Mouse (Mus musculus): Measurements from ENCODE around the gene Tsr3. TPM values are rescaled to one million over a fixed set of nuclear protein-coding genes. Genes with fewer than 3 reads are reported as not detected.
A peak's percentile ranks its signal among the peaks of the same experiment; 100 is the strongest.

Tsr3 gene
- polyA plus RNA-seq, 1 experiment from 2014 or later = 33.6 TPM

DNA sequence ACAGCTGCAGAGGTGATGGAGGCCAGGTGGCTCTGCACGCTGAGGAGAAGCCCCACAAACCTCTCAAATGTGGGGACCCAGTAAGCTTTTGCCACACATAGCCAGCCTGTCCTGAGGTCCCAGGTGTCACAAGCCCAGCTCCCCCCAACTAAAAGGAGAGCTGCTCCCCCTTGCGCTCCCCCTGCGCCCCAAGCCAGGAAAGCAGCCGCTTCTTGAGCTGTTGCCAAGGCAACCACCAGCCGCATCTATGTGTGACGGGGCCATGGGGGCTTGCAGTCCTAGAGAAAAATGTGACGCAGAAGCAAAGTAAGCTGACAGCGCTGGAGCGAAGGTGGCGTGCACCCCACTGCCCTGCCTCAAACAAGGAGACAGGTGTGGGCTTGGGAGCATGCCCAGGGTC is 13.8 kb downstream of the Tsr3 start:
- no peak for ATAC-seq (replicated peaks; ENCODE audit: insufficient number of reproducible peaks, low FRiP score, low TSS enrichment)
- 34% methylated on average over 10 of the region's 10 CpGs for WGBS (ENCODE audit: insufficient replicate concordance)
- peaks cover 10% of the 10 kb centered on the region for H3K4me1 ChIP-seq (ENCODE audit: control insufficient read depth, insufficient read depth, low read length)
- H3K27ac ChIP-seq (ENCODE audit: low read depth, low read length) = no peak overlapping the region
- H3K36me3 ChIP-seq (ENCODE audit: control insufficient read depth, insufficient read depth, low read length) = 0 out of 2 replicates have a peak, but pooled peaks cover 2% of the 10 kb centered on the region
- H3K9ac ChIP-seq (ENCODE audit: low read depth, low read length) = no peak overlapping the region
- H3K27me3 ChIP-seq (ENCODE audit: control insufficient read depth, insufficient read depth, low read length) = peaks cover 53% of the 10 kb centered on the region
- H3K4me2 ChIP-seq = no peak overlapping the region
- H3K9me3 ChIP-seq (replicated peaks; ENCODE audit: control insufficient read depth, low read length) = no peaks in the 10 kb centered on the region
- H3K4me3 ChIP-seq (ENCODE audit: low read depth, low read length) = no peak overlapping the region

DNA sequence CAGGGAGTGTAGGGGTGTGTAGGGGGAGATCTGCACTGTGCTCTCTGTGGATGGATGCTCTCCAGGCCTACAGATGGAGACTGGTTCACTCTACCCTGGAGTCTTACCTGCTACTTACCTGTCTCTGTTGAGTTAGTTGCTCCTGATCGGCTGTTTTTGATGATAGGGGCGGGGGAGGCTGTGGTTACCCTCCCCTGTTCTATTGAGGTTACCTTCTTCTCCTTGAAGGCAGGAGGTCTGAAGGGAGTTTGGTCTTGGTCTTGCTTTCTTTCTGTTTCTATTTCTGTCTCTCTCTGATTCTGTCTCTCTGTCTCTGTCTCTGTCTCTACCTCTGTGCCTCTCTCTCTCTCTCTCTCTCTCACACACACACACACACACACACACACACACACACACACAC is 15.1 kb downstream of the Tsr3 start:
- Histone ChIP-seq H3K4me2 (no peak overlapping the region), H3K4me3 (ENCODE audit: low read depth, low read length) (no peak overlapping the region), H3K27me3 (ENCODE audit: control insufficient read depth, insufficient read depth, low read length) (peaks cover 53% of the 10 kb centered on the region), H3K9ac (ENCODE audit: low read depth, low read length) (no peak overlapping the region), H3K9me3 (replicated peaks; ENCODE audit: control insufficient read depth, low read length) (no peaks in the 10 kb centered on the region), H3K36me3 (ENCODE audit: control insufficient read depth, insufficient read depth, low read length) (peaks cover 8% of the 10 kb centered on the region; the same call in 1 of the 2 replicates), H3K4me1 (ENCODE audit: control insufficient read depth, insufficient read depth, low read length) (peaks cover 10% of the 10 kb centered on the region), H3K27ac (ENCODE audit: low read depth, low read length) (no peak overlapping the region)
- WGBS (ENCODE audit: insufficient replicate concordance) = 49% methylated on average over 2 of the region's 2 CpGs
- ATAC-seq (replicated peaks; ENCODE audit: insufficient number of reproducible peaks, low FRiP score, low TSS enrichment) = no peak

DNA sequence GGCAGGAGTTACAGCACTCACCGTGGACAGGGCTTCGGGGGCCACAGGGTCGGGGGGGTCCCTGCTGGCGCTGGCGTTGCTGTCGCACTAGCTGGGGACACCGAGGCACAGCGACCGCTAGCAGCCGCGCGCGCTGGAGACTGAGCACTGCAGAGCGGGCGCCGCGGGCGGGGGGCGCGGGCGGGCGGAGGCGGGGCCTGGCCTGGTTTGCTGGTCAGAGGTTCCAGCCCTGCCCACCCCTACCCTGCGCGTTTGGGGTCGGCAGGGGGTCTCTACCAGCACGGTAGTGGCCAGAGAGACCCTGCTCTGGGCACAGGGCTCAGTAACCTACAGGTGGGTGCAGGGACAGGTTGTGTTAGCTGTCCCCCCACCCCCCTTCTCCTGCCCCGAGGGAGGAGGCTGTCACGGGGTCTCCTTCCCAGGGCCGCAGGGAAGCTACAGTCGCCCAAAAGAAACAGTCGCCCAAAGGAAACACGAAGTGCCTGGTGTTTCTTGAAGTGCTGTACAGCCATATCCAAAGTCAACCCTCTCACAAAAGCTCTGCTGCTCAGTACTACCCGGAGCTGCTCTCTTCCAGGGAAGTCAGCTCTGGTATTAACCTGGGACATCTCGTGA is 16.3 kb downstream of the Tsr3 start, which contains the start of gene Baiap3:
Gene Baiap3 (minus strand): TSS at position 225 of the 615 bp plus-strand sequence.
- no peaks in the 10 kb centered on the region for H3K9me3 ChIP-seq (replicated peaks; ENCODE audit: control insufficient read depth, low read length)
- peak; percentile 51; the same call in 1 of the 2 replicates for ATAC-seq (replicated peaks; ENCODE audit: insufficient number of reproducible peaks, low FRiP score, low TSS enrichment)
- H3K27me3 ChIP-seq (ENCODE audit: control insufficient read depth, insufficient read depth, low read length) = peaks cover 48% of the 10 kb centered on the region
- H3K36me3 ChIP-seq (ENCODE audit: control insufficient read depth, insufficient read depth, low read length) = peaks cover 9% of the 10 kb centered on the region; the same call in 1 of the 2 replicates
- peaks cover 10% of the 10 kb centered on the region for H3K4me1 ChIP-seq (ENCODE audit: control insufficient read depth, insufficient read depth, low read length)
- H3K4me2 ChIP-seq = peak within 1 kb of the TSS; percentile 82
- 3% methylated on average over 30 of the region's 35 CpGs for WGBS (ENCODE audit: insufficient replicate concordance)
- H3K9ac ChIP-seq (ENCODE audit: low read depth, low read length) = peak within 1 kb of the TSS; percentile 54
- no peak within 1 kb of the TSS for H3K27ac ChIP-seq (ENCODE audit: low read depth, low read length)
- H3K4me3 ChIP-seq (ENCODE audit: low read depth, low read length) = peak within 1 kb of the TSS; percentile 43

DNA sequence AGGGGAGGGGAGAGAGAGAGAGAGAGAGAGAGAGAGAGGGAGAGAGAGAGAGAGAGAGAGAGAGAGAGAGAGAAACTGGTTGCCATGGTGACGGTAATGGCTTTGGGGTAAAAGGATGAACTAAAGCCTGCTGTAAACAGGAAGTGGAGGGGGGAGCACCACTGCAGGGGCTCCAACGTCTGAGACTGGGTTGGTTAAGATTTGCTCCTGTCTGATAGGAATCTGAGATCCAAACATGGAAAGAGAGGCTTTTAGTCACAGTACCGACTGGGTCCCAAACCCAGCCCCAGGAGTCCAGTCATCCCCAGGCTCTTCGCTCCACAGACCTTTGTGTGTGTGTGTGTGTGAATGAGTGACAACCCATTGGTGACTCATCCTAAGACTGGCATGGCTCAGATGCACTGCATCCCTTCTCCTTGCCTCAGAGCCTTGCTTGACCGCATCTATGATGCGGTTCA is 17.9 kb downstream of the Tsr3 start:
- 50% methylated on average over 6 of the region's 6 CpGs for WGBS (ENCODE audit: insufficient replicate concordance)
- Histone ChIP-seq H3K36me3 (ENCODE audit: control insufficient read depth, insufficient read depth, low read length) (peaks cover 14% of the 10 kb centered on the region), H3K9ac (ENCODE audit: low read depth, low read length) (no peak overlapping the region), H3K4me1 (ENCODE audit: control insufficient read depth, insufficient read depth, low read length) (peaks cover 10% of the 10 kb centered on the region), H3K4me3 (ENCODE audit: low read depth, low read length) (no peak overlapping the region), H3K27ac (ENCODE audit: low read depth, low read length) (no peak overlapping the region), H3K9me3 (replicated peaks; ENCODE audit: control insufficient read depth, low read length) (no peaks in the 10 kb centered on the region), H3K27me3 (ENCODE audit: control insufficient read depth, insufficient read depth, low read length) (peaks cover 36% of the 10 kb centered on the region), H3K4me2 (no peak overlapping the region)
- ATAC-seq (replicated peaks; ENCODE audit: insufficient number of reproducible peaks, low FRiP score, low TSS enrichment) = no peak

- Histone ChIP-seq H3K9me3 (replicated peaks; ENCODE audit: control insufficient read depth, low read length) (no peaks in the 10 kb centered on the region), H3K27ac (ENCODE audit: low read depth, low read length) (no peak overlapping the region), H3K4me3 (ENCODE audit: low read depth, low read length) (no peak overlapping the region), H3K27me3 (ENCODE audit: control insufficient read depth, insufficient read depth, low read length) (no peaks in the 10 kb centered on the region), H3K9ac (ENCODE audit: low read depth, low read length) (no peak overlapping the region), H3K4me2 (no peak overlapping the region), H3K4me1 (ENCODE audit: control insufficient read depth, insufficient read depth, low read length) (no peaks in the 10 kb centered on the region), H3K36me3 (ENCODE audit: control insufficient read depth, insufficient read depth, low read length) (peaks cover 57% of the 10 kb centered on the region)
- 72% methylated on average over 3 of the region's 3 CpGs for WGBS (ENCODE audit: insufficient replicate concordance)
- no peak for ATAC-seq (replicated peaks; ENCODE audit: insufficient number of reproducible peaks, low FRiP score, low TSS enrichment)
Measured at GRCm38 (mm10) chr17:25264453-25264852, 24.5 kb downstream of the Tsr3 start.

GRCm38 (mm10) chr17:25270795-25271335 is 30.9 kb downstream of the Tsr3 start:
- H3K9ac ChIP-seq (ENCODE audit: low read depth, low read length) = peak overlapping the region; percentile 99
- peak overlapping the region; percentile 94; the same call in 1 of the 2 replicates for H3K4me3 ChIP-seq (ENCODE audit: low read depth, low read length)
- peaks cover 18% of the 10 kb centered on the region for H3K4me1 ChIP-seq (ENCODE audit: control insufficient read depth, insufficient read depth, low read length)
- H3K9me3 ChIP-seq (replicated peaks; ENCODE audit: control insufficient read depth, low read length) = no peaks in the 10 kb centered on the region
- H3K36me3 ChIP-seq (ENCODE audit: control insufficient read depth, insufficient read depth, low read length) = peaks cover 26% of the 10 kb centered on the region
- no peaks in the 10 kb centered on the region for H3K27me3 ChIP-seq (ENCODE audit: control insufficient read depth, insufficient read depth, low read length)
- peak overlapping the region; percentile 95 for H3K4me2 ChIP-seq
- no peak for ATAC-seq (replicated peaks; ENCODE audit: insufficient number of reproducible peaks, low FRiP score, low TSS enrichment)
- WGBS (ENCODE audit: insufficient replicate concordance) = 67% methylated on average over 2 of the region's 2 CpGs
- no peak overlapping the region for H3K27ac ChIP-seq (ENCODE audit: low read depth, low read length)

- Histone ChIP-seq H3K27me3 (ENCODE audit: control insufficient read depth, insufficient read depth, low read length) (no peaks in the 10 kb centered on the region), H3K36me3 (ENCODE audit: control insufficient read depth, insufficient read depth, low read length) (peaks cover 16% of the 10 kb centered on the region), H3K4me2 (peak overlapping the region; percentile 95), H3K9ac (ENCODE audit: low read depth, low read length) (peak overlapping the region; percentile 99), H3K9me3 (replicated peaks; ENCODE audit: control insufficient read depth, low read length) (no peaks in the 10 kb centered on the region), H3K27ac (ENCODE audit: low read depth, low read length) (peak overlapping the region; percentile 99), H3K4me1 (ENCODE audit: control insufficient read depth, insufficient read depth, low read length) (peaks cover 18% of the 10 kb centered on the region), H3K4me3 (ENCODE audit: low read depth, low read length) (peak overlapping the region; percentile 94)
- ATAC-seq (replicated peaks; ENCODE audit: insufficient number of reproducible peaks, low FRiP score, low TSS enrichment) = no peak
- under 1% methylated on average over 10 of the region's 10 CpGs for WGBS (ENCODE audit: insufficient replicate concordance)
Measured at GRCm38 (mm10) chr17:25272326-25272725, 32.4 kb downstream of the Tsr3 start.

DNA sequence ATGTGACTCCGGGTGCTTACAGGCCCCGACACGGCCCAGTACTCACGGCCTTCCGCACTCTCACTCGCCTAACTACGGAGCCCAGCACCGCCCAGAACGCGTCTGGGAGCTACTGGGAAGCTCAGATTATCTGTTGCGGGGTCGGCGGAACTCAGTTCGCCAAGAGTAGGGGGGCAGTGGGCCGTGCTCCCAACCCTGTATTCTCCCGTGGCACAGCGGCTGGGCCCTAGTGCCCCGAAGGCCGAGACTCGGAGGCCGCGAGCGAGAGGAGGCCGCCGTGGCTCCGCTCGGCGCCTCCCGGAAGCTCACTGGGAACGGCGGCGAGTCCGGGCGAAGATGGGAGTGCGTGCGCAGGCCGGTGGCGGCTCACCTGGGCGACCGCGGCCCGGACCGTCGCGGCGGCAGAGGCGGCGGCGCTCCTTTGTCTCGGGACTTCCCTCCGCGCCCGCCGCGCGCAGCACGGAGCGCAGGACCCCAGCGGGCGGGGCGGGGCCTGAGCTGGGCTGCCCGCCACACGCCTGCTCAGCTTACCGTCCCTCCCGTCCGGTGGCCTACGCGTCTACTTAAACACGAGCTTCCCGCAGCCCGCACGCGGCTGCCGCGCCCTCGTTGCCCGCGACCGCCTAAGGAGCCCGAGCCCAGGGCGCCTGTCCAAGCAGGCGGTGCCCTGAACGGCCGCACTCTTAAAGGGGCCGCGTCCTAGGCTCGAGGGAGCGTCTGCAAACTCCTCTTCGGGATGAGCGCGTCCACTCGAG is 33.2 kb downstream of the Tsr3 start:
- peaks cover 18% of the 10 kb centered on the region for H3K4me1 ChIP-seq (ENCODE audit: control insufficient read depth, insufficient read depth, low read length)
- peak overlapping the region; percentile 95 for H3K4me2 ChIP-seq
- H3K27ac ChIP-seq (ENCODE audit: low read depth, low read length) = peak overlapping the region; percentile 99
- peak; percentile 86 for ATAC-seq (replicated peaks; ENCODE audit: insufficient number of reproducible peaks, low FRiP score, low TSS enrichment)
- peak overlapping the region; percentile 99 for H3K9ac ChIP-seq (ENCODE audit: low read depth, low read length)
- WGBS (ENCODE audit: insufficient replicate concordance) = under 1% methylated on average over 80 of the region's 92 CpGs
- no peaks in the 10 kb centered on the region for H3K27me3 ChIP-seq (ENCODE audit: control insufficient read depth, insufficient read depth, low read length)
- no peaks in the 10 kb centered on the region for H3K9me3 ChIP-seq (replicated peaks; ENCODE audit: control insufficient read depth, low read length)
- peaks cover 8% of the 10 kb centered on the region for H3K36me3 ChIP-seq (ENCODE audit: control insufficient read depth, insufficient read depth, low read length)
- H3K4me3 ChIP-seq (ENCODE audit: low read depth, low read length) = peak overlapping the region; percentile 94
